Mouse (Mus musculus): Measurements from ENCODE around the gene Cdc5l. TPM values are rescaled to one million over a fixed set of nuclear protein-coding genes. Genes with fewer than 3 reads are reported as not detected.

Cdc5l gene
- polyA plus RNA-seq (2012; rRNA removed), result 27.1 and 38.0 TPM in 2 replicates
- polyA plus RNA-seq (2014; fragmentation: Nextera tagmentation; extraction: Ambion mirVana), result 62.5 and 71.4 TPM in 2 replicates

DNA sequence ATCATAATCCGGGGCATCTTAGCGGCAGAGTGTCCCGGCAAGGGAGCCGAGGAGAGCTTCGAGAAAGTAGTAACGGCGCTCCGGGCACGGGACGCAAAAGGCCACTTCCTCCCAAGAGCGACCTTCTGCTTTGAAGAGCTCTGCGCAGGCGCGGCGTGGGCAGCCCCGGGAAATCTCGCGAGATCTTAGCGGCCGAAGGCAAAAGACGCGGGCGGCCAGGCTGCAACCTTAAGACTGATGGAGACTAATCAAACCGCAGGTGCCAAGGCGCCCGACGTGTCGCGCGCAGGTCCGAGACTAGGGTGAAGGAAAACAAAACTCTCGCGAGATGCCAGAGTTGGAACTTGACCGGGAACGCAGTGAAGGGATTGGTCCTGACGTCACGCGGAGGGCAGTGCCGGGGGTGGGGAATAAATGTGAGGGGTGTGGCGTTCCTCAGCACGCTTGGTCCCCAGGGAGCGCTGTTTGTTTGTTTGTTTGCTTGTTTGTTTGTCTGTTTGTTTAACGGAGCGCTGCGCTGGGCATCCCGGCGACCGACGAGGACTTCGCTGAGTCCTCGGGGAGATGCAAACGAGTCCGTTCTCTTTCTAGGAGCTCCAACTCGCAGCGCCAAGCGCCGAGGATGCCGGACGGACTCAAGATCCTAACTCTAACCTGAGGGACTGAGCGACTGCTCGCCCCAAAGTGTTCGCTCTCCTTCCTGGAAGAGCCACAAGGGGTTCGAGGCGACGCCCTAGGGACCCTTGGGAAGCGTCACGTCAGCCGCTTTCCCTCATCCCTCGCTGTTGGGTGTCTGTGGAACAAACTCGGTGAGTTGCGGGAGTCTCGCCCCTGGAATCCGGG, at the start of gene Cdc5l:
Cdc5l (minus strand) TSS at position 319 of the 843 bp plus-strand sequence.
- Histone ChIP-seq H3K9me3 (ENCODE audit: control insufficient read depth, low read length) (no peaks in the 10 kb centered on the region), H3K4me2 (replicated peaks; ENCODE audit: low read depth, low read length, severe bottlenecking) (peak within 1 kb of the TSS; percentile 89), H3K4me1 (ENCODE audit: control insufficient read depth, insufficient read depth, low read length) (peaks cover 17% of the 10 kb centered on the region), H3K4me3 (replicated peaks; ENCODE audit: low read length) (peak within 1 kb of the TSS; percentile 69), H3K27me3 (ENCODE audit: control insufficient read depth, insufficient read depth, low read length) (no peaks in the 10 kb centered on the region), H3K27ac (replicated peaks; ENCODE audit: low read depth, low read length) (peak within 1 kb of the TSS; percentile 90), H3K36me3 (ENCODE audit: control insufficient read depth, insufficient read depth, low read length) (peaks cover 11% of the 10 kb centered on the region; the same call in 1 of the 2 replicates), H3K9ac (ENCODE audit: low read depth, low read length, severe bottlenecking) (peak within 1 kb of the TSS; percentile 78)
- ATAC-seq (ENCODE audit: low FRiP score, low read depth) (peak; percentile 98), DNase-seq (ENCODE audit: low spot score) (peak; percentile 100)
- peak; percentile 82; the same call in 1 of the 2 replicates for TF ChIP-seq POLR2A (IDR thresholded peaks at IDR 0.05; ENCODE audit: borderline replicate concordance, extremely low read depth, insufficient read depth, insufficient read length)
- WGBS, result under 1% methylated on average over 73 of the region's 73 CpGs

DNA sequence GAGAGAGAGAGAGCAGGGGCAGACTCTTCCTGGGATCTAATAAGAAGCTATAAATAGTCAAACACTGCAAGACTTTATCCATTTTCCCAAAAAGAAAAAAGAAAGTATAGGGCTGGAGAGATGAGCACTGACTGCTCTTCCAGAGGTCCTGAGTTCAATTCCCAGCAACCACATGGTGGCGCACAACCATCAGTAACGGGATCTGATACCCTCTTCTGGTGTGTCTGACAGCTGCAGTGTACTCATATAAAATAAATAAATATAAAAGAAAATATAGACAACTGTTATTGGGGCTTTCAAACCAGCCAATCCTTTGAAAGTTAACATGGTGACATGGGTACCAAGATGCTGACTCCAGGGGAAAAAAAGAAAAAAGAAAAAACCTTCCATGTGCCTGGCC, 46.9 kb upstream of the Cdc5l start:
- ATAC-seq (ENCODE audit: low FRiP score, low read depth) (no peak), DNase-seq (ENCODE audit: low spot score) (no peak)
- TF ChIP-seq POLR2A (IDR thresholded peaks at IDR 0.05; ENCODE audit: borderline replicate concordance, extremely low read depth, insufficient read depth, insufficient read length), result no peak
- WGBS, result 32% methylated on average over 2 of the region's 2 CpGs
- Histone ChIP-seq H3K9me3 (ENCODE audit: control insufficient read depth, low read length) (no peaks in the 10 kb centered on the region), H3K36me3 (ENCODE audit: control insufficient read depth, insufficient read depth, low read length) (no peaks in the 10 kb centered on the region), H3K4me1 (ENCODE audit: control insufficient read depth, insufficient read depth, low read length) (no peaks in the 10 kb centered on the region), H3K27ac (replicated peaks; ENCODE audit: low read depth, low read length) (no peak overlapping the region), H3K9ac (ENCODE audit: low read depth, low read length, severe bottlenecking) (no peak overlapping the region), H3K27me3 (ENCODE audit: control insufficient read depth, insufficient read depth, low read length) (no peaks in the 10 kb centered on the region), H3K4me3 (replicated peaks; ENCODE audit: low read length) (no peak overlapping the region), H3K4me2 (replicated peaks; ENCODE audit: low read depth, low read length, severe bottlenecking) (no peak overlapping the region)

- H3K4me3 ChIP-seq (replicated peaks; ENCODE audit: low read length), result no peak overlapping the region
- H3K36me3 ChIP-seq (ENCODE audit: control insufficient read depth, insufficient read depth, low read length), result no peaks in the 10 kb centered on the region
- ATAC-seq (ENCODE audit: low FRiP score, low read depth), result no peak
- H3K9ac ChIP-seq (ENCODE audit: low read depth, low read length, severe bottlenecking), result no peak overlapping the region
- no peak overlapping the region for H3K27ac ChIP-seq (replicated peaks; ENCODE audit: low read depth, low read length)
- H3K9me3 ChIP-seq (ENCODE audit: control insufficient read depth, low read length), result no peaks in the 10 kb centered on the region
- 0 out of 2 replicates have a peak, but pooled peaks have one; percentile 21 for TF ChIP-seq POLR2A (IDR thresholded peaks at IDR 0.05; ENCODE audit: borderline replicate concordance, extremely low read depth, insufficient read depth, insufficient read length)
- no peak overlapping the region for H3K4me2 ChIP-seq (replicated peaks; ENCODE audit: low read depth, low read length, severe bottlenecking)
- H3K4me1 ChIP-seq (ENCODE audit: control insufficient read depth, insufficient read depth, low read length), result no peaks in the 10 kb centered on the region; the same call in 1 of the 2 replicates
- WGBS, result 16% methylated on average over 12 of the region's 12 CpGs
- no peaks in the 10 kb centered on the region for H3K27me3 ChIP-seq (ENCODE audit: control insufficient read depth, insufficient read depth, low read length)
- peak; percentile 68 for DNase-seq (ENCODE audit: low spot score)
These were observed 44.8 kb upstream of the Cdc5l start for GRCm38 (mm10) chr17:45478234-45478825.

DNA sequence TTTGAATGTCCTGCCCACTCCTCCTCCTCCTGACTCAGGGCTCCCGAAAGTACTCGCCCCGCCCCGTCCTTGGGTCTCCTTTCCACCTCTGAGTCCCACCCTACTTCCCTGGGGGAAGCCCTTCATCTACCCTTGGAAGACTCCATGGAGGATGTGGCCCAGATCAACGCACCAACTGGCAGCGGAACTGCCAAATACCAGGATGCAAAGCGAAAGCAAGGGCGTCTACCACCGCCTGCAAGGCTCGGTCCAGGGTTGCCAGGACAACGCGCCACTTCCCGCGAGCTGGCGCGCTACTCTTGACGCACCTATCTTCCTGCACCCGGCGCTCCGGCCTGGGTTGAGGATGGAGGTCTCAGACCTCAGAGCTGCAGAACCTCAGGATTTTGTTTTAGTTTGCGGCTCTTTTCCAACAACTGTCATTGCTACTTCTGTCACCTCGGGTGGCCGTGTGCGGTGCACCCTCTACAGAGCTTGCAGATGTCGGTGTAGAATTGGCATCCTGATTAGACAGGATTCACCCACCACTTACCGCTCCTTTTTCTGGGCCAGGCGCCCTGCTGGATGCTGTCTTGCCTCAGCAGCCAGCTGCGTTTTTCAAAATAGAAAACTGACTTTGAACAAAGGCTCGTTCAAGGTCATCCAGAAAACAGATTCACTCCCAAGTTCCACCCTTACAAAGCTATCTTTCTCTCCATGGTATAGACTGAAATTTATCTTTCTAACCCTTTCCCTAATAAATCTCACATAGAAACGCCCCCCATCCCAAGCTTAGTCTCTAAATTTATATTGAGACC, 41.3 kb upstream of the Cdc5l start, which contains the start of gene Spats1:
Spats1 (minus strand) TSS at position 747 of the 797 bp plus-strand sequence.
- H3K4me3 ChIP-seq (replicated peaks; ENCODE audit: low read length), result peak within 1 kb of the TSS; percentile 35
- H3K9ac ChIP-seq (ENCODE audit: low read depth, low read length, severe bottlenecking), result peak within 1 kb of the TSS; percentile 37
- H3K27me3 ChIP-seq (ENCODE audit: control insufficient read depth, insufficient read depth, low read length), result no peaks in the 10 kb centered on the region
- H3K36me3 ChIP-seq (ENCODE audit: control insufficient read depth, insufficient read depth, low read length), result no peaks in the 10 kb centered on the region
- WGBS, result 4% methylated on average over 30 of the region's 30 CpGs
- peak within 1 kb of the TSS; percentile 48 for H3K4me2 ChIP-seq (replicated peaks; ENCODE audit: low read depth, low read length, severe bottlenecking)
- no peaks in the 10 kb centered on the region; the same call in 1 of the 2 replicates for H3K4me1 ChIP-seq (ENCODE audit: control insufficient read depth, insufficient read depth, low read length)
- TF ChIP-seq POLR2A (IDR thresholded peaks at IDR 0.05; ENCODE audit: borderline replicate concordance, extremely low read depth, insufficient read depth, insufficient read length), result 0 out of 2 replicates have a peak, but pooled peaks have one; percentile 10
- no peaks in the 10 kb centered on the region for H3K9me3 ChIP-seq (ENCODE audit: control insufficient read depth, low read length)
- H3K27ac ChIP-seq (replicated peaks; ENCODE audit: low read depth, low read length), result no peak within 1 kb of the TSS
- peak; percentile 51 for DNase-seq (ENCODE audit: low spot score)
- peak; percentile 78 for ATAC-seq (ENCODE audit: low FRiP score, low read depth)

All from limb, embryonic 14.5 days (tissue).